Mouse (Mus musculus) embryonic fibroblast, embryonic 13.5 days (primary cell): Measurements from ENCODE around the gene Loxl1.

Source experiments
- CTCF ChIP-seq: IDR thresholded peaks from 2 replicates; pipeline ENCODE4 v1.5.1; 2011; ENCODE audit warnings: mild to moderate bottlenecking, control low read depth, low read length, moderate library complexity, borderline replicate concordance; ENCODE audit not compliant: insufficient read depth
- POLR2A ChIP-seq: IDR thresholded peaks from 2 replicates; pipeline ENCODE4 v1.6.1; 2011; ENCODE audit warnings: low read depth, mild to moderate bottlenecking, control low read depth, low read length, moderate library complexity

GRCm38 (mm10) chr9:58274626-58275025 is 38.4 kb downstream of the Loxl1 start:
- no peak for TF ChIP-seq POLR2A
- no peak for TF ChIP-seq CTCF
